Mouse (Mus musculus) liver, adult (tissue): ENCODE data around the gene Tldc2.

Experiments used
- GATA4 ChIP-seq: IDR thresholded peaks from 2 replicates; pipeline ENCODE4 v1.6.1; 2014; ENCODE audit warnings: mild to moderate bottlenecking, low read length; ENCODE audit not compliant: insufficient replicate concordance

Tldc2 gene

GRCm38 (mm10) chr2:157071556-157071955 is 15.3 kb upstream of the Tldc2 start:
- no peak for TF ChIP-seq GATA4

- TF ChIP-seq GATA4, result no peak
Measured at GRCm38 (mm10) chr2:157072316-157072990, 14.4 kb upstream of the Tldc2 start.

- TF ChIP-seq GATA4, result no peak
Measured at GRCm38 (mm10) chr2:157073378-157074052, 13.3 kb upstream of the Tldc2 start.

GRCm38 (mm10) chr2:157074186-157074724 is 12.6 kb upstream of the Tldc2 start:
- TF ChIP-seq GATA4, result no peak

GRCm38 (mm10) chr2:157074772-157075171 is 12.1 kb upstream of the Tldc2 start:
- TF ChIP-seq GATA4, result no peak

- TF ChIP-seq GATA4, result no peak
Measured at GRCm38 (mm10) chr2:157075226-157075625, 11.6 kb upstream of the Tldc2 start.

GRCm38 (mm10) chr2:157075685-157076084 is 11.2 kb upstream of the Tldc2 start:
- no peak for TF ChIP-seq GATA4

GRCm38 (mm10) chr2:157076585-157076984 is 10.3 kb upstream of the Tldc2 start:
- no peak for TF ChIP-seq GATA4

GRCm38 (mm10) chr2:157077160-157077559 is 9.7 kb upstream of the Tldc2 start:
- TF ChIP-seq GATA4, result no peak

- TF ChIP-seq GATA4, result peak; percentile 26; the same call in 1 of the 2 replicates
Measured at GRCm38 (mm10) chr2:157077641-157078058, 9.2 kb upstream of the Tldc2 start.

- TF ChIP-seq GATA4, result no peak
Measured at GRCm38 (mm10) chr2:157078059-157078792, 8.6 kb upstream of the Tldc2 start.

- no peak for TF ChIP-seq GATA4
Measured at GRCm38 (mm10) chr2:157078793-157079700, 7.8 kb upstream of the Tldc2 start, which contains the start of gene Soga1. Soga1 (minus strand) TSS chr2:157079254.

GRCm38 (mm10) chr2:157079701-157080180 is 7.1 kb upstream of the Tldc2 start:
- TF ChIP-seq GATA4, result no peak

- TF ChIP-seq GATA4, result no peak
Measured at GRCm38 (mm10) chr2:157081331-157081730, 5.5 kb upstream of the Tldc2 start.
